Mouse (Mus musculus) ES-E14 (cell line): ENCODE results near the gene Mapkbp1.

Source experiments
- CHD2 ChIP-seq: IDR thresholded peaks from 2 replicates; pipeline ENCODE4 v1.6.1; 2014; ENCODE audit warnings: mild to moderate bottlenecking, low read depth, low read length, inconsistent platforms
- ZC3H11A ChIP-seq: IDR thresholded peaks from 2 replicates; pipeline ENCODE4 v1.6.1; 2012; ENCODE audit warnings: low read depth, mild to moderate bottlenecking, inconsistent platforms, low read length, borderline replicate concordance

GRCm38 (mm10) chr2:120026984-120027949, 54.8 kb downstream of the Mapkbp1 start, which contains the start of the genes Jmjd7 and Gm28042:
- TF ChIP-seq CHD2 (no peak), ZC3H11A (no peak)
